Mouse (Mus musculus): ENCODE measurements at regions not wholly inside any gene's neighbourhood (a gene's known extent, or its start where the extent isn't known, plus 50 kb on each side); places are given as distances from the start of the nearest gene placed in this dataset.
A peak's percentile ranks its signal among the peaks of the same experiment; 100 is the strongest.

DNA sequence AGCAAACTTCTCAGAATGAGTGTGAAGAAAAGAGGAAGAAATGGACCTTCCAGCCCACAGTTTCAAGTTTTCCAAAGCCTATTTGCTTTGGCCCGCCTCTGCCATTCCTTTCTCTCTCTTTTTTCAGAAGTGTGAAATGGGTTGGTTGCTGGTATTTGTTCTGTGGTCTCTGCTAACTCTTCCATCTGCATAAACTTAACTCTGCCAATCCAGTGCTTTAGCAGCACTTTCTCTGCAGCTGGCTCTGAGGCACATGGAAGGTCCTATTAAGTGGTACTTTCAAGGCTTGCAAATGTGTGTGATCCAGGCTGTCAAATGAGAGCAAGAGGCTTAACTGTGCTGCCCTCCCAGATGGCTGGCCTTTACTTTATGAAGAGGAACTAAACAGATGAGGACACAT, 383.6 kb downstream of the Gm826 start:
- no peak for DNase-seq (ENCODE audit: low read depth, low spot score)

DNA sequence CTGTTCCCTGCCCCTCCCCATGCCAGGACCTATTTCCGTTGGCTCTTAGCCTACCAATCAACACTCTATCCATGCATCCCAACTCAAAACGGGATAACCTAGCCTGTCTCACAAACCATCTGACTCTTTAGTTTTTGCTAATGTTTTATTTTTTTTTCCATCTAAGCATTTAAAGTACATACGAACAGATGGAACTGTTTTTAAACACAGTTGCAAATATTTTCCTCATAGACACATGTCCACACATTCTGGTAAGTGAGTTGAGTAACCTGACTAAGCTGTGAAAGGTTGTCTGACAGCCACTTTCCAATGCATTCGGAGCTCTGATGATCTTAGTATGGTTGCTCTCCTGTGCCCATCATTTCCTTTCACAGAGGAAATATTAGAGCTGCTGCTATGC, 384.9 kb downstream of the Gm826 start:
- DNase-seq (ENCODE audit: low read depth, low spot score) = no peak

DNA sequence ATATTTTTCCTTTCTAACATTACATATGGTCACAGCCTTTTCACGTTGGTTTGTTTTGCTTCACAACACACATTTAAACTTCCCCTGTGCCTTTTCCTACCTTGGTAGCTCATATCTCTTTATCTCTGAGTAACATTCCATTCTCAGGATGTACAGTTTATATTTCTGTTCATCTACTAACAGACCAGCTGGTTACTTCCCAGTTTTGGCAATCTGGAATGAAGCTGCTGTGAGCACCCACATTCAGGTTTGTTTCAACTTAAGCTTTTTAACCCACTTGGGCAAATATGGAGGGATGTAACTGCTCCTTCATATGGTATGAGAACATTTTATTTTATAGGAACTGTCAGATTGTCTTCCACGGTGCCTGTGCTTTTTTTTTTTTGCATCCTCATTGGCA, 403.2 kb downstream of the Gm826 start:
- no peak for DNase-seq (ENCODE audit: low read depth, low spot score)

DNA sequence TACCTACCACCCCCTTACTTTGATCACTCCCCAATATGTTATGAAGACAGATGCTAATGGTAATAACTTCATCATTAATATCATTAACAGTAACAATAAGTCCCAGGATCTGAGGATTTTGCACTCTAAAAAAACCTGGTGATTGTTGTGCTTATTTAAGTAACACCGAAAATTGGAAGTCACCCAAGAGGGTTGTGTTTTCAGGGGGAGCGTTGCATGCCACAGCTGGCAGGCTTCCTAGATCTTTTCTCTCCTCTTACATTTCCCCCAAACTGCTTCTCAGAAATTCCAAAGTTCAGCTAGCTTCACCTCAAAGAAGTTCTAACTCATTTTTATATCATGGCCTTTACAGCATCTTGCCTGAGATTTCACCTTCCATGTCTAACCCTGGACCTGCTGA, 444.3 kb downstream of the Gm826 start:
- DNase-seq (ENCODE audit: low read depth, low spot score) = no peak

DNA sequence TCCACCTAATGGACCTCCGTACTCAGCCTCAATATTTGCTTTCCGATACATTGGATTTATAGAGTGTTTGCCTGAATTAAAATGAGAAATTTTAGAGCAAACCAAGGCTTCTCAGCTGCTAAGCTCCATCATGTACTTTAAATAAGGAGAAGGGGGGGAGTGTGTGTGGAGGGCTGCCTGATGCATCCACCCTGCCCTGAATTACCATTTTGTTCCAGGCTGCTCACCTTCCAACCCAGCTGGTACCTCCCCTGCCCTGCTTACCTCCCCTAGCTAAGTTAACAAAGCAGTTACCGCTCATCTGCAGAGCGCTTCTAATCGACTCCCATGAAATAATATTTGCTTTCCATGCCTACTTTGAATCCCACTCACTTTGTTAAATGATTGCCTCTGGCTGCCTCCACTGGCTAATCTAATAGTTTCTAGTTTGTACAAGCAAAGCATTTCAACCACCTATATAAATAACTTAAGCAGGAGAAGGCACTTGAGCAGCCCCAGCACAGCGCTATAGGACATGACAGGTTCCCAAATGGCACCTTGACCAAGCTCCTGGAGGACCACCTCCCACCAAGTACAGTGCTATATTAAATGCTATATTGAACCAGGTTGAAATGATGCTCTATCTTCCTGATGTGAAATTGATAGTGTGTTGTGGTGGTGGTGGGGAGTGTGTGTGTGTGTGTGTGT, 449.0 kb downstream of the Gm826 start:
- no peak for DNase-seq (ENCODE audit: low read depth, low spot score)

DNA sequence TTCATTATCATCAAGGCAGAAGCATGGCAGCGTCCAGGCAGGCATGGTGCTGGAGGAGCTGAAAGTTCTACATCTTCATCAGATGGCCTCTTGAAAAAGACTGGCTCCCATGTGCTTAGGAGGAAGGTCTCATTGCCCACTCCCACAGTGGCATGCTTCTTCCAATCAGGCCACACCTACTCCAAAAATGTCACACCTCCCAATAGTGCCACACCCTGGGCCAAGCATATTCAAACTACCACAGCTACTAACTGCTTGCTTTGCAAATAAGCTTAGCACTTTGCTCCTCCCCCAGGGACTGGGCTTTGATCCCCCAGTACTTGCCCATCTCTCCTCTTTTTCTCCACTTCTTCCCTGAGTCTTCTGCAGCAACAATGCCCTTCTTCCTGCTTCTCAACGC, 467.0 kb downstream of the Gm826 start:
- DNase-seq (ENCODE audit: low read depth, low spot score) = no peak

DNA sequence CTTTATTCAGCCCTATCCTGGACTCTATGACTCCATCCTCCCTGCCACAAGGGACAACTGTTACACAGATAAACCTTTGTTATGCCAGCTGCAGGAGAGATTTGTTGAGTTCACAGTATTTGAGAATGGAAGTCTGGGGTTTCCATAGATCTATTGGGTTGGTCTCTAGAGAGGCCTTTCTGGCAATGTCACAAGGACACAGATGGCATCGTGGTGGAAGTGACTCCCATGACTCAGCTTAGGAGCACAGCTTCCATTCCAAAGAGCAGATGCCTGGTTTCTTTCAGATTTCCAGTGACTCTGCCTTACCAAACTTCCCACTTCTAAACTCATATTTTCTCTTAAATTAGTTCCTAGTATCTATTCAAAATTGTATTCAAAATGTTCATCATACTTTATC, 467.6 kb downstream of the Gm826 start:
- no peak for DNase-seq (ENCODE audit: low read depth, low spot score)

DNA sequence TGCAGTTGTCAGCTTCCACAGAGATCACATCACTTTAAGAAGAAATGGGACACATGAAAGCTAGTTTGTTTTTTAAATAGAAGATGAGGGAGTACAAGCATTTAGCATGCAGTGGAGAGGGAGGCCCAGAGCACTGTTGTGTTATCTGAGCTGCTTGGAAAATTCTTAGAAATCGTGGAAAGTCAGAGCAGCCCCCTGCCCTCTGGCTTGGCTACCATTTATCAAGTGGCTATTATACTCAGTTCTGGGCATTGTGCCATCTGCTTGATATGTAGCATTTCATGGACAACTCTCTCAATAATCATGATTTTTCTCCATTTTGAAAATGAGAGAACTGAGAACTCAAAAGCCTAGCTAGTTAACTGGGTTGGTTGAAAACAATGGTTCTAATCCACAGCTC, 470.8 kb downstream of the Gm826 start:
- no peak for DNase-seq (ENCODE audit: low read depth, low spot score)

DNA sequence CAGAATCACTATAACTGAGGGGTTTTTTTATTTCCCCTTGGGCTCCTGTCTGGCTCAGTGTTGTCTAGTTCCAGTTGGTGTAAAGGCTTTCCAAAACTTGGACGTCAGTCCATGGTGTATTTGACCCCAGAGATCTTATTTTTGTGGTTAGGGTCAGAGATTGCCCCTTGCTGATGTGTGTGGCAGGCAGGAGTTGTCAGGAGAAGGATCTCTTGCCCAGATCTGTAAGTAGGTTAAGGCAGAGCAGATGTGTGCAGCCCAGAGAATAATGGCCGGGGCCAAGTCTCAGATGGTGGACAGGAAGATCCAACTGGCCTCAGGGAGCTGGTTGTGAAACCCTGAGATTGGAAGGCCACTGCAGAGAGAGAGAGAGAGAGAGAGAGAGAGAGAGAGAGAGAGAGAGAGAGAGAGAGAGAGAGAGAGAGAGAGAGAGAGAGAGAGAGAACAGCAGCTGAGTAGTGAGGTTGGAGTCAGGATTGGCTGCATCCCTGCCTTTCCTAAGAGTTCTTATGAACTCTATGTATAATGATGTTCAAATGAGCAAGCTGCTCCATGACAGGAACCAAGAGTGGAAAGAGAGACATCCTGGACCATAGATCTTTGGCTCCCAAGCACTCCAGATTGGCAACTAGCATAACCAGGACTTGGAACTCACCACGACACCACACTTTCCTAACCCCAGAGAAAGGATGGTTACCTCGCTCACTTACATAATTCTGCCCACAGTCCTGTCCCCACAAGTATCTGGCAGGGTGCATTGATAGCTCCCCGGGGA, 479.9 kb downstream of the Gm826 start:
- DNase-seq (ENCODE audit: low read depth, low spot score) = no peak

DNA sequence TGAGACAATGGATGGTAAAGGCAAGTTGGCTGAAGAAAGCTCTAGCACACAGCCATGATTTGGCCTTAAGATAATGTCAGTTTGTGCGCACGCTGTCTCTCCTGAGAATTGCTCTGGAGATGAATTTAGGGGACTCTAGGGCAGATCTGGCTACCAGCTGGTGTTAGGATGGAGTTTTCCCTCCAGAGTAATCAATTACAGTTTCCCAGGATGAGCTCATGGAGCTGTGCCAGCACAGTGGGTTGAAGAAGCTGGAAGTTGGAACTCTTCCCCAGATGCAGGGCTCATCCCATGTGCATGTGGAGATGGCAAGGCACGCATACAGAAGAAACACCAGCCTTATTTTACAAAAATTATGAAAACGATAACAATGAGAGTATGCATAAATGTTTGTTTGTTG, 481.0 kb downstream of the Gm826 start:
- DNase-seq (ENCODE audit: low read depth, low spot score) = no peak

DNA sequence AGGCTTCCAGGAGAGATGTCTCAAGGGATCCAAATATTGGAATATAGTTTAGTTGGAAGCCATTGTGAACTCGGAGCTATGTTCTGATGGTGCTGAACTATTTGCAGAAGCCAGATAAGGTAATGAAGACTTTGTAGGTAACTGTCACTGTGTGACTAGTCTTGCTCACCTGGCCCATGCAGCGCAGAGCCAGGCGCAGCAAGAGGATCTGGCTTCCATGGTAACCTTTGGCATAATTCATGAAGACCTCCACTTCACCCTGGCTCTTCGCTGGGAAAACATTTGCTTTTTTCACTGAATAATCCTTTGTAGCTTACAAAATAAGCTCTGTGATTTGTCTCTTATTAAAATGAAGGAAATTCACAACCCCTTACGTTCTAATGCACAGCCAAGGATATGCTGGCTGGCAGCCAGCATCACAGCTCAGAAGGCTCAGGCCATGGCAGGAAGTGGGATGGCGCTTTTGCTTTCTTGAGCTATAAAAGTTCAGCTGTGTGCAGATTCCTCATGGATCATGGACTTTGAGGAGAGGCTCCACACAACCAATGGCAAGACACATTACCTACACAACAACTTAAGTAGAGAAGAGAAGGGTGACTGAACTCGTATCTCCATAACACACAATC, 501.4 kb downstream of the Gm826 start:
- no peak for DNase-seq (ENCODE audit: low read depth, low spot score)

DNA sequence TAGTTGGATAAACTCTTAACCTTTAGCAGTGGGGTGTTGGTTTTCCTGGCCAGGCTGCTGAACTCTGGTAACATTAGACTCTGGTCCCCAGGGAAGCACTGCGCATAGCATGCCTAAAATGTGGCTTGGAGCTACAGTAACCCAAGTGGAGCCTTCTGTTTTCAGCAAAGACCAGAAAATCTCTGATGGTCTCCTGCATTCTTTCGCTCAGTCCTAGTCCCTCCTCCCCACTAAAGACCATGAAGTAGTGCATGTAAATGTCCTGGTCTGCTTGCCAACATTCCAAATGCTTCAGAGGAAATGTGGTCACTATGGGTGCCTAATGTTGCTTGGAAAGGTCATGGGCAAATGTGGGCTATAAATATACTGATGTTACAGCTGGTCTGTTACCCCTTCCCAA, 507.5 kb downstream of the Gm826 start:
- peak; percentile 8 for DNase-seq (ENCODE audit: low read depth, low spot score)

DNA sequence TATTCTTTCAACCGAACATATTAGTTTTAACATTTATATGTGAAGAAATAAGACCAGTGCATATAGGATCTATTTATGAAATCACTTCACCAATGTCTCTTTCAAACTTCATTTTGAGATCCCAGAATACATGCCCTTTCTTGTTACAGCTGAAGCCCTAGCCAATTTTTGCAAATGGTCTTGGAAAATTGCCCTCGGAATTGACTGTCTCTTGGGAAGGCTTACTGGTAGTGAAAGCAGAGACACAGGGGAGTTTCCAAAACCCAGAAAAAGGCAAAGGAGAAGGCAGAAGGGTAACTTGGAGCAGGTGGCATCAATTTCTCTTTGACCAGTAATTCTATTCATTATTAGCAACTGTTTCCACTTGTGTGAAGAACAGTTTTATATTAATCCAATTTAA, 515.4 kb downstream of the Gm826 start:
- DNase-seq (ENCODE audit: low read depth, low spot score) = no peak

DNA sequence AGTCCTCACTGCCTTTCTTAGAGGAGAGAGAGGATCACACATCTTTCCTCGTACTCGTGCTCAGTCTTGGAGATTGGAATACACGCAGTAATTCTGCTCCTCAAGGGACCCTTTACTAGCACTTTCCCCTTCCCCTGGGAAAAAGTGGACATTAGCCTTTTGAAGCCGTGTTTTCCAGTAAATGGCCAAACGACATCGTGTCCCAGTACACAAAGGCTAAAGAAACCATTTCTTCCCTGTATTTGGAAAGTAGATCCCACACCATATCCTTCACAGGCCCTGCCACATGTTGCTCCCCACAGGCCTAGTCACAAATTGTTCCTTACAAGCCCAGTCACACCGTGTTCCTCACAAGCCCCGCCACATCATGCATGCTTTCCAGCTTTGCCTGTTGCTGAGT, 517.6 kb downstream of the Gm826 start:
- no peak for DNase-seq (ENCODE audit: low read depth, low spot score)

All from forelimb bud, embryonic 11.5 days (tissue).